Mouse (Mus musculus): ENCODE data around the gene Ppp1r9a.

DNA sequence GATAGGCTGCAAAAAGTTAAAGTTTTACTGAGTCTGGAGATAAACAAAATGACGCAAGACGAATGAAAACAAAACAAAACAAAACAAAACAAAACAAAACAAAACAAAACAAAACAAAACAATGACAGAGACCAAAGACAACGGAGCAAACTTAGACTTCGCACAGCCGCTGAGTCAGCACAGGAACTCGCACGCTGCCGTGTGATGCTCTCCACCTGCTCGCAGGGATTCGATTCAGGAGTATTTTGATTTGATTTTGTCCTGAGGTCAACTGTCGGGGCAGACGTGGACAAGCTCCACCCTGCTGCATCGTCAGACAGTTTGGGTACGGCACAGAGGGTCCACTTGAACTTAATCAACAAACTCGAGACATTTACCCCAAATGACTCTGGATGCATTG lies 105.9 kb downstream of the Ppp1r9a start:
- TF ChIP-seq REST (IDR thresholded peaks at IDR 0.05; ENCODE audit: insufficient read depth, insufficient read length) (no peak), POLR2A (IDR thresholded peaks at IDR 0.05; ENCODE audit: insufficient read length, low read depth) (no peak), POLR2AphosphoS2 (IDR thresholded peaks at IDR 0.05; ENCODE audit: insufficient read length, low read depth) (no peak), TCF3 (IDR thresholded peaks at IDR 0.05; ENCODE audit: insufficient read length, low read depth) (no peak), E2F4 (IDR thresholded peaks at IDR 0.05; ENCODE audit: insufficient read depth) (no peak), SRF (IDR thresholded peaks at IDR 0.05; ENCODE audit: control insufficient read depth, insufficient read length, low read depth) (no peak), TCF12 (IDR thresholded peaks at IDR 0.05; ENCODE audit: insufficient read depth, poor library complexity, severe bottlenecking) (no peak), MAX (IDR thresholded peaks at IDR 0.05; ENCODE audit: low read depth) (no peak)

All from myocyte (in vitro differentiated cells).